Mouse (Mus musculus) kidney, embryonic 14.5 days (tissue): ENCODE data around the gene Arid1b. TPM values are rescaled to one million over a fixed set of nuclear protein-coding genes. Genes with fewer than 3 reads are reported as not detected.

Source experiments
- ATAC-seq: fragments of 200-750 bp; cut with Nextera tagmentation; 2 replicates; pipeline ENCODE4 v1.8.0; 2017; ENCODE audit warnings: moderate number of reproducible peaks, mild to moderate bottlenecking, moderate TSS enrichment, moderate library complexity; ENCODE audit not compliant: low FRiP score, low TSS enrichment
- H3K27ac ChIP-seq: fragments of 300-500 bp; sonication (generic); 2 replicates; pipeline ENCODE4 v1.5.1; 2014; ENCODE audit warnings: low read depth, mild to moderate bottlenecking, low read length, moderate library complexity, mixed read lengths
- H3K27me3 ChIP-seq: fragments of 300-500 bp; sonication (generic); 2 replicates; pipeline ENCODE4 v1.6.1; 2014; ENCODE audit warnings: mild to moderate bottlenecking, low read length; ENCODE audit not compliant: control insufficient read depth, insufficient read depth
- H3K36me3 ChIP-seq: fragments of 300-500 bp; sonication (generic); 2 replicates; pipeline ENCODE4 v1.6.1; 2014; ENCODE audit warnings: low read length, mixed read lengths; ENCODE audit not compliant: control insufficient read depth, insufficient read depth
- H3K4me1 ChIP-seq: fragments of 300-500 bp; sonication (generic); 2 replicates; pipeline ENCODE4 v1.6.1; 2014; ENCODE audit warnings: low read length, mixed read lengths; ENCODE audit not compliant: control insufficient read depth, insufficient read depth
- H3K4me2 ChIP-seq: fragments of 300-500 bp; sonication (generic); replicated peaks from 2 replicates; pipeline ENCODE4 v1.6.1; 2014; ENCODE audit warnings: low read depth, mild to moderate bottlenecking, low read length
- H3K4me3 ChIP-seq: fragments of 300-500 bp; sonication (generic); 2 replicates; pipeline ENCODE4 v1.5.1; 2014; ENCODE audit warnings: mild to moderate bottlenecking, low read length
- H3K9ac ChIP-seq: fragments of 300-500 bp; sonication (generic); 2 replicates; pipeline ENCODE4 v1.6.1; 2014; ENCODE audit warnings: low read depth, mild to moderate bottlenecking, low read length, moderate library complexity
- H3K9me3 ChIP-seq: fragments of 300-500 bp; sonication (generic); 2 replicates; pipeline ENCODE4 v1.6.1; 2016; ENCODE audit warnings: low read length; ENCODE audit not compliant: control insufficient read depth
- WGBS: fragments of 180-500 bp; shearing (Covaris S2); extraction: QIAGEN DNeasy Blood & Tissue Kit; methylation state at CpG from one replicate; pipeline ENCODE4 v1.1.7; 2014; 5-methylcytosine and 5-hydroxymethylcytosine counted together
- polyA plus RNA-seq: library from polyadenylated mRNA; unstranded; fragments of >200 nt; fragmentation: Nextera tagmentation; extraction: Ambion mirVana; gene quantifications from 2 replicates; pipeline ENCODE4 v1.2.1, GENCODE M21; 2014

Gene Arid1b
- polyA plus RNA-seq, 1 experiment from 2014 or later = 19.2 TPM

DNA sequence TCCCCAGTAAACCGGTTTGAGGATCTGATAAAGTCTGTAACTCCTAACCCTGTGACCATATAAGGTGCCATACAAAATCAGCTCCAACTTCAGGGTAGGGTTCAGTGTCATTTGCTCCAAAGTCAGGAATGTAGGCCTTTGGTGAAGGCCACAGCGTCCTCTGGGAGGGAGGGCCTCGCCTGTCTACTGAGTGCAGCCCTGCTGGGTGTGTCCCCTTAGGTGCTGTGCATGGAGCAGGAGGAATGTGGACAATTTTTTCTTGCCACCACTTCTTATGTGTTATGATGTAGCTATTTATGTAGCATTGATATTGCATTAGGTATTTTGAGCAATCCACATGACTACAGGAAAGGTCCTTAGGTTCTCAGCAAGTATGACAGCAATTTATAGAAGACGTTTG is 124.0 kb downstream of the Arid1b start:
- Histone ChIP-seq H3K27me3 (no peaks in the 10 kb centered on the region), H3K4me2 (no peak overlapping the region), H3K9ac (no peak overlapping the region), H3K4me1 (peaks cover 8% of the 10 kb centered on the region; the same call in 1 of the 2 replicates), H3K9me3 (no peaks in the 10 kb centered on the region), H3K27ac (no peak overlapping the region), H3K4me3 (no peak overlapping the region), H3K36me3 (no peaks in the 10 kb centered on the region)
- ATAC-seq = no peak
- WGBS = 88% methylated on average over 4 of the region's 4 CpGs

DNA sequence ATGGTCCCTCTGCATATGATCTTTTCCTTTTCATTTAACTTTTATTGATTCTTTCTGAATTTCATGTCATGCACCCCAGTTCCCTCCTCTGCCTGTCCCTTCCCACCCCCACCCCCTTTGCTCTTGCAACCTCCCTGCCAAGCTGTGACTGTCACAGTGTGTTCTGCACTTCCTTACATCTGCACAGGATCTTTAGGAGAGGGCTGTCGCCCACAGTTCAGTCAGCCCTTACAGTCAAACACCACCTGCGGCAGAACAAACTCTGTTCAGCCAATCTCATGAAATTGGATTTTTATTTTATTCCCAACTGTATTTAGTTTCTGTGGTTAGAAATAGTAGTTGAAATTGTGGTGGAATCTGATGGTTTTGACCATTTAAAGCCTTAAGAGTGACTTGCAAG is 130.5 kb downstream of the Arid1b start:
- H3K27ac ChIP-seq = peak overlapping the region; percentile 42; the same call in 1 of the 2 replicates
- no peak overlapping the region for H3K9ac ChIP-seq
- peaks cover 6% of the 10 kb centered on the region; the same call in 1 of the 2 replicates for H3K36me3 ChIP-seq
- no peaks in the 10 kb centered on the region for H3K9me3 ChIP-seq
- H3K4me3 ChIP-seq = no peak overlapping the region
- ATAC-seq = no peak
- no peaks in the 10 kb centered on the region for H3K27me3 ChIP-seq
- WGBS = 62% methylated on average over 2 of the region's 2 CpGs
- peaks cover 14% of the 10 kb centered on the region; the same call in 1 of the 2 replicates for H3K4me1 ChIP-seq
- no peak overlapping the region for H3K4me2 ChIP-seq

DNA sequence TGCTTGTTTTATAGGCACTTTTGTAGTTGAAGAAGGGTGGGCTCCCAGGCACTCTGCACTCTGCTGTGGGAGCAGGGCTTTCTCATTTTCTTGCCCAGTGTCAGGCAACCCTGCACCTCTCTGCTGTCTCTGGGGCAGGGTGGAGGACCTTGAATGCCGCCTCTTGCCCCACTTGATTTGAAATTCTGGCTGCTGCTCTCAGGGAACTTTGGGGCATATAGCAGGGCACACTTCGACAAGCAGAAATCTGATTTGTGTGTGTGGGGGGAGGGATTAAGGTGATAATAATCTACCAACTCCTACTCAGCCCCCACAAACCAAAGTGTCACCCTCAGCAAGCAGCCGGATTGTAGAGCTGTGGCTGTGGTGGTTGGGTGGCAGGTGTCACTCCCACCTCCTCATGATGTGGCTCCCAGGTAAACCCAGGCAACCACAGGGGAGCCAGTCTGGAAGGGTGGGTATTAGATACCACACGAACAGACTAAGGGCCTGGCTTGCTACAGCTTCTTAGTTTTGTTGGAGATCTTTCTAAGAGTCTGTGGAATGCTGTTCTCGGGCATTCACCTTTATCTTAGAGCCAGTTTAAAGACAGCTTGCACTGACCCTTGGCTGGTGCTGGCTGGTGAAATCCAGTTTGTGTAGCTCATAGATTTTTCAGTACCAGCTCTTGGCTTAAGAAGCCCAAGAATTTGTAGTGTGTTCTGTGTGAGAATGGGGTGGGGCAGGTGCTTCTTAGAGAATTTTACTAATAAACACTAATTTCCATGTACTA is 131.1 kb downstream of the Arid1b start:
- ATAC-seq = no peak

DNA sequence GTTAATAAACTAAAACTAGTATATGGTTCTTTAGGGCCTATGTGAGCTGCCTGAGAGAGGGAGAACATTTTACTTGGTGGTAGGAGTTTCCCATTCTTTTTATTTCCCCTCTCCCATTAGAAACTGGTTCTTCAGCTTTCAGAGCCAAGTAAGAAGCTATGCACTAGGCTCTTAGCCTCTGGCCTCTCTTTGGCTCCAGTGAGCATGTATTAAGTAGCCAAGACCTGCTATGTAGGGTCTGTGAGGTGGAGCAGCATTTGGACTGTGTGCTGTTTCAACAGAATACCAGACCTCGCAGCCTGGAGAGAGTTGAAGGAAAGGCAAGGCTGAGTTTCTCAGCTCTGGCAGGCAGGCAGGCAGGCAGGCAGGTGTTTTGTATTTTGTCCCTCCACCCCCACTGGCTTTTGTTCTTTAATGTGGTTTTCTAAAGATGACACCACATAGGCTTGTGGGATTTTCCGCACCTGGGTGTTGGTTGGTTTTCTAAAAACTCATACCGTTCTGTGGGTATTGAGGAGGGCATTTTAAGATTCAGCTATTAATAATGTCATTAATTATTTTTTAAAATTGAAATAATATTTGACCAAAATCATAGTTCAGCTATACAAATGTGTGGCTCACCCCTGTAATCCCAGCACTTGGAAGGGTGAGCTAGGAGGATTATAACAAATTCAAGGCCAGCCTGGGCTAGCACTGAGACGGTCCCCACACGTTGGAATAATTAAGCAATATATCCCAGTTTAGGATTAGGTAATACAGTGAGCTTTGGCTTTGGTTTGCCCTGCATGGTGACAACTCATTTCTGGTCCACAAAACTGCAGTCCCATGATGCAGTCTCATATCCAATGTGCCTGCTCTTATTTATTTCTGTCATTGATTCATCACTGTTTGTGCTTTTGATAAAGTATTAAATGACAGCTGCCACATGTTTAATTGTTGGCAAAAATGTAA is 132.0 kb downstream of the Arid1b start:
- ATAC-seq = peak; percentile 58; the same call in 1 of the 2 replicates

More for the DNA sequence above, 131.1 kb downstream of the Arid1b start:
- H3K9me3 ChIP-seq = no peaks in the 10 kb centered on the region
- no peaks in the 10 kb centered on the region for H3K27me3 ChIP-seq
- WGBS = 56% methylated on average over 5 of the region's 5 CpGs
- no peak overlapping the region for H3K4me2 ChIP-seq
- peaks cover 14% of the 10 kb centered on the region; the same call in 1 of the 2 replicates for H3K4me1 ChIP-seq
- peak overlapping the region; percentile 57; the same call in 1 of the 2 replicates for H3K27ac ChIP-seq
- H3K4me3 ChIP-seq = no peak overlapping the region
- no peak overlapping the region for H3K9ac ChIP-seq
- H3K36me3 ChIP-seq = peaks cover 6% of the 10 kb centered on the region; the same call in 1 of the 2 replicates

DNA sequence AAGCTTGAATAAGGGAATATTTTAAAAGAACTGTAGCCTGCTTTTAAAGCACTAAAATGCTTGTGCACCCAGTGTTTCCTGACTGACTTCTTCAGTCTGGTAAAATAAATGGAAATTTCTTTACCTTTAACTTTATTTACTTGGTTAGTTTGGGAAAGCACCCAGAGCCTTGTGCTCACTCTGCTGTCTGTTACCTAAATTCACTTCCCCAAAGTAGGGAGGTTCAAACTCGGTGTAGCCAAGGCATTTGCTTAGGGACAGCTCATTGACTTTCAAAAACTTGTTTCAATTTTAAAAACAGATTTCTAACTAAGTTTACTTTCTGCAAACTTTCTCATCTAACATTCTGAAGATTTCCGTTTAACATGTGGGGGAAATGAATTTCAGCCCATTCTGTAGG is 135.5 kb downstream of the Arid1b start:
- ATAC-seq = no peak
- Histone ChIP-seq H3K9me3 (no peaks in the 10 kb centered on the region), H3K27ac (no peak overlapping the region), H3K9ac (no peak overlapping the region), H3K36me3 (peaks cover 6% of the 10 kb centered on the region; the same call in 1 of the 2 replicates), H3K4me2 (no peak overlapping the region), H3K4me3 (no peak overlapping the region), H3K27me3 (no peaks in the 10 kb centered on the region), H3K4me1 (peaks cover 7% of the 10 kb centered on the region; the same call in 1 of the 2 replicates)
- WGBS = 82% methylated on average over 2 of the region's 2 CpGs

More for the DNA sequence above, 132.0 kb downstream of the Arid1b start:
- Histone ChIP-seq H3K4me3 (no peak overlapping the region), H3K27me3 (no peaks in the 10 kb centered on the region), H3K4me2 (no peak overlapping the region), H3K9ac (no peak overlapping the region), H3K9me3 (no peaks in the 10 kb centered on the region), H3K27ac (peak overlapping the region; percentile 57; the same call in 1 of the 2 replicates), H3K4me1 (peaks cover 14% of the 10 kb centered on the region; the same call in 1 of the 2 replicates), H3K36me3 (peaks cover 6% of the 10 kb centered on the region; the same call in 1 of the 2 replicates)
- 91% methylated on average over 5 of the region's 5 CpGs for WGBS

DNA sequence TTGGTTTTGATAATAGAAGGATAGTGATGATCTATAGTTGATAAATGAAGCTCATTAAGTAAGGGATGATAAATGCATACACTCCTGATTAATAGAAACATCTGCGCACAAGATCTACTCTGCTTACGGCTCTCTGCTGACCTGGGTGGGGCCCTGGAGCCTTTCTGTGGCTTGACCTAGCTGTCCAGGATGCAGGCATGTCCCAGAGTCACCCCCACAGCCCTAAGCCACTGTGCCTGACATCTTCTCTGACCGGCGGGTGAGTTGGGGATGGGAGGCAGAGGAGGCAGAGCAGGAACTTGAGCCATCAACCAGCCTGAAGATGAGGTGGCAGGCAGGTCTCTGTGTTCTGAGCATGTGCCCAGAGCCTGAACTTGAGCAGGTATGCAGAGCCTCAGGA is 136.0 kb downstream of the Arid1b start:
- H3K9me3 ChIP-seq = no peaks in the 10 kb centered on the region
- no peak overlapping the region for H3K4me3 ChIP-seq
- no peak for ATAC-seq
- no peak overlapping the region for H3K9ac ChIP-seq
- H3K27ac ChIP-seq = no peak overlapping the region
- H3K27me3 ChIP-seq = no peaks in the 10 kb centered on the region
- peaks cover 6% of the 10 kb centered on the region; the same call in 1 of the 2 replicates for H3K36me3 ChIP-seq
- H3K4me2 ChIP-seq = no peak overlapping the region
- WGBS = 81% methylated on average over 4 of the region's 4 CpGs
- H3K4me1 ChIP-seq = peaks cover 7% of the 10 kb centered on the region; the same call in 1 of the 2 replicates

DNA sequence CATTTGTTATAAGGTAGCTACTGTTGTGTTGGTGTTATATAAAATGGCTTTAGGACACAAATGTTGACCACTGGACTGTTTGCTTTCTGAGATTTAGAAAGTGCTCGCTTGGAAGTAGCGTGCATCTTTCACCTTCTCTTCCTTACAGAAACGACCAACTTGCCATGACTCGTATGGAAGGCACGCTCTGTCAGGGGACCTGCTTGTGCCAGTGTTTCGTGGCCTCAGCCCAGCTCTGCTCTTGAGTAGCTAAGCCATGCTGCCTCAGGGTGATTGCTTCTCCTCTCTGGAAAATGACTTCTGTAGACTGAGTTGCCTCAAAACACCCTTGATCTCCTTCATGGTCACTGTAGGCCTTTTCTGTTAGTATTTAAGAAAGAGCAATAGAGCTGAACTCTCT is 137.6 kb downstream of the Arid1b start:
- 94% methylated on average over 6 of the region's 6 CpGs for WGBS
- Histone ChIP-seq H3K4me2 (no peak overlapping the region), H3K4me1 (peaks cover 7% of the 10 kb centered on the region; the same call in 1 of the 2 replicates), H3K9me3 (no peaks in the 10 kb centered on the region), H3K36me3 (peaks cover 6% of the 10 kb centered on the region; the same call in 1 of the 2 replicates), H3K27ac (no peak overlapping the region), H3K4me3 (no peak overlapping the region), H3K27me3 (no peaks in the 10 kb centered on the region), H3K9ac (no peak overlapping the region)
- no peak for ATAC-seq

DNA sequence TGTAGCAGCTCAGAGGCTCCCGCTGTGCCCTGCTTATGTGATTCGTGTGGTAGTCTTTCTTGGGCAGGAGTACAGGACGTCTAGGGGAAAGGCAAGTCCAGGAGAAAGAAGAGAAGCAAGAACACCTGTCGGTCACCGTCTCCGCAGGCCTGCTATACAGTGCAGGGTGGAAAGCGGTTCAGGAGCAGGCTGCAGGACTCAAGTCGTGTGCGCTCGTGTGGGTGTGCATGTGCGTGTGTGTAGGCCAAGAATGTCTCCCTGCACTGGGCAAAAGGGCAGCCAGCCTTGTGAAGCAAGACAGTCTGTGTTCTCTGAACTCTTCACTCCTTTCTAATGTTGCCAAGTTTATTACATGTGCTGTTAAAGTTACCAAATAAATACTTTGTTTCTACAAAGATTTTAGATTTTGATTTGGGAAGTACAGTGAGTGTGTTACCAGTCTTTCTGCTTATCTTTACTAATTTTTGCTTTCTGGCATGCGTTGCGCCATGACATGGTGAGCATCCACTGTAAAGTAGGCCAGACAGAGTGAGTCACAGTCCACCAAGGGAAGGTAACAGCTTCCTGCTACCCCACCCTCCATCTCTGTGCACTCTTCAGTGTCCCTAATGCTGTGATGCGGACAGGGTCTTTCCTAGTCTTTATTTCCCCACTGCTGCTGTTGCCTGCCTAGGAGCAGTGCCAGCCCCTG is 138.3 kb downstream of the Arid1b start:
- no peak for ATAC-seq
- no peak overlapping the region for H3K4me3 ChIP-seq
- H3K27ac ChIP-seq = no peak overlapping the region
- H3K9ac ChIP-seq = no peak overlapping the region
- no peak overlapping the region for H3K4me2 ChIP-seq
- no peaks in the 10 kb centered on the region for H3K27me3 ChIP-seq
- WGBS = 84% methylated on average over 14 of the region's 14 CpGs
- H3K36me3 ChIP-seq = peaks cover under 1% of the 10 kb centered on the region; the same call in 1 of the 2 replicates
- no peaks in the 10 kb centered on the region for H3K9me3 ChIP-seq
- H3K4me1 ChIP-seq = peaks cover 7% of the 10 kb centered on the region; the same call in 1 of the 2 replicates
